Mouse (Mus musculus) liver, embryonic 11.5 days (tissue): ENCODE data around the gene Pigl. TPM values are rescaled to one million over a fixed set of nuclear protein-coding genes. Genes with fewer than 3 reads are reported as not detected.

Source experiments
- ATAC-seq: fragments of 200-750 bp; cut with Nextera tagmentation; replicated peaks from 2 replicates; pipeline ENCODE4 v1.8.0; 2017; ENCODE audit warnings: moderate number of reproducible peaks, mild to moderate bottlenecking, moderate TSS enrichment, moderate library complexity; ENCODE audit not compliant: low FRiP score
- DNase-seq: peaks from one replicate; pipeline ENCODE4 v3.0.0-alpha.2; 2017; ENCODE audit warnings: low spot score
- H3K27ac ChIP-seq: fragments of 300-500 bp; sonication (generic); 2 replicates; pipeline ENCODE4 v1.5.1; 2014; ENCODE audit warnings: mild to moderate bottlenecking, low read depth, low read length, control low read depth
- H3K27me3 ChIP-seq: fragments of 300-500 bp; sonication (generic); replicated peaks from 2 replicates; pipeline ENCODE4 v1.6.1; 2014; ENCODE audit warnings: low read length, mixed read lengths; ENCODE audit not compliant: control insufficient read depth, insufficient read depth
- H3K36me3 ChIP-seq: fragments of 300-500 bp; sonication (generic); 2 replicates; pipeline ENCODE4 v1.6.1; 2014; ENCODE audit warnings: mild to moderate bottlenecking, low read length, moderate library complexity, mixed read lengths; ENCODE audit not compliant: control insufficient read depth, insufficient read depth
- H3K4me1 ChIP-seq: fragments of 300-500 bp; sonication (generic); replicated peaks from 2 replicates; pipeline ENCODE4 v1.6.1; 2014; ENCODE audit warnings: low read length, mixed read lengths; ENCODE audit not compliant: control insufficient read depth, insufficient read depth
- H3K4me2 ChIP-seq: fragments of 300-500 bp; sonication (generic); 2 replicates; pipeline ENCODE4 v1.6.1; 2014; ENCODE audit warnings: mild to moderate bottlenecking, control low read depth, moderate library complexity
- H3K4me3 ChIP-seq: fragments of 300-500 bp; sonication (generic); 2 replicates; pipeline ENCODE4 v1.5.1; 2014; ENCODE audit warnings: low read depth, low read length, control low read depth
- H3K9ac ChIP-seq: fragments of 300-500 bp; sonication (generic); 2 replicates; pipeline ENCODE4 v1.6.1; 2014; ENCODE audit warnings: low read depth, low read length, control low read depth
- H3K9me3 ChIP-seq: fragments of 300-500 bp; sonication (generic); 2 replicates; pipeline ENCODE4 v1.6.1; 2016; ENCODE audit warnings: low read length, inconsistent platforms, mixed read lengths; ENCODE audit not compliant: control insufficient read depth
- WGBS: fragments of 180-500 bp; shearing (Covaris S2); extraction: QIAGEN DNeasy Blood & Tissue Kit; methylation state at CpG from one replicate; pipeline ENCODE4 v1.1.7; 2014; 5-methylcytosine and 5-hydroxymethylcytosine counted together
- polyA plus RNA-seq: library from polyadenylated mRNA; unstranded; fragments of >200 nt; fragmentation: Nextera tagmentation; extraction: Ambion mirVana; gene quantifications from 2 replicates; pipeline ENCODE4 v1.2.1, GENCODE M21; 2014

Pigl gene
- polyA plus RNA-seq, 1 experiment from 2014 or later = 15.7 TPM

DNA sequence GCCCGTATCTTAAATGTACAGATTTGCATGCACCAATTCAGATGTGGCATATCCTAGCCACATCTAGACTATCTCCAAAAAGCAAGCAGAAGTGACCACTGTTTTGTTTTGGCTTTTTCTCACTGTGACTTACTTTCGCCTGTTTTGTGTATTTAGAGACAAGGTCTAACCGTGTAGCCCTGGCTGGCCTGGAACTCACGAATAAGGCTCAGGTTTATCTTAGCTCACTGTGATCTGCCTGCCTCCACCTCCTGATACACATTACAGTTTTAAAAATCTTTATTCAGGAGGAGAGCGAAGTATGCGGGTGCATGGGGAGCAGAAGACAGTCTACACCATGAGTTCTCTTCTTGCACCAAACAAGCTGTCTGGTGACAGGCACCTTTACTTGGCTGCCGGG lies 81.9 kb downstream of the Pigl start:
- no peak overlapping the region for H3K4me3 ChIP-seq
- WGBS = 75% methylated on average over 7 of the region's 7 CpGs
- no peaks in the 10 kb centered on the region for H3K9me3 ChIP-seq
- H3K27me3 ChIP-seq = 0 out of 2 replicates have a peak, but pooled peaks cover 2% of the 10 kb centered on the region
- H3K4me1 ChIP-seq = peaks cover 5% of the 10 kb centered on the region; the same call in 1 of the 2 replicates
- no peak for DNase-seq
- H3K4me2 ChIP-seq = no peak overlapping the region
- H3K9ac ChIP-seq = no peak overlapping the region
- H3K27ac ChIP-seq = no peak overlapping the region
- no peak for ATAC-seq
- H3K36me3 ChIP-seq = no peaks in the 10 kb centered on the region

DNA sequence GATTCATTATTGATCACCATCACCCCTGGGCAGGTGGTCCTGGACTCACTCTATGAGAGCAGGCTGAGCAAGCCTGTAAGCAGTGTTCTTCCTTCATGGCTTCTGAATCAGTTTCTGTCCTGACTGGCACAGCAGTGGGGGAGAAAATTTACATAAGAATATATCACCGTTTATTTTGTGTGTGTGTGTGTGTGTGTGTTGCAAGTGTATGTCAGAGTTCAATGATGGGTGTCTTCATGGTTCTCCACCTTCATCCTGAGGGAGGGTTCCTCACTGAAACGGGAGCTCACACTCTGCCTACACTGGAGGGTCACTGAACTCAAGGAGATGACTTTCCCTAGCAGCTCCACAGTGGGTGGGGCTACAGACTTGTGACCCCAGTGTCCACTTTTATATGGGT lies 82.7 kb downstream of the Pigl start:
- Histone ChIP-seq H3K4me3 (no peak overlapping the region), H3K4me1 (peaks cover 5% of the 10 kb centered on the region; the same call in 1 of the 2 replicates), H3K9me3 (no peaks in the 10 kb centered on the region), H3K36me3 (no peaks in the 10 kb centered on the region), H3K27me3 (0 out of 2 replicates have a peak, but pooled peaks cover 2% of the 10 kb centered on the region), H3K4me2 (no peak overlapping the region), H3K9ac (no peak overlapping the region), H3K27ac (no peak overlapping the region)
- no peak for DNase-seq
- 72% methylated on average over 2 of the region's 2 CpGs for WGBS
- no peak for ATAC-seq

GRCm38 (mm10) chr11:62541581-62541980 lies 83.3 kb downstream of the Pigl start:
- ATAC-seq = no peak

DNA sequence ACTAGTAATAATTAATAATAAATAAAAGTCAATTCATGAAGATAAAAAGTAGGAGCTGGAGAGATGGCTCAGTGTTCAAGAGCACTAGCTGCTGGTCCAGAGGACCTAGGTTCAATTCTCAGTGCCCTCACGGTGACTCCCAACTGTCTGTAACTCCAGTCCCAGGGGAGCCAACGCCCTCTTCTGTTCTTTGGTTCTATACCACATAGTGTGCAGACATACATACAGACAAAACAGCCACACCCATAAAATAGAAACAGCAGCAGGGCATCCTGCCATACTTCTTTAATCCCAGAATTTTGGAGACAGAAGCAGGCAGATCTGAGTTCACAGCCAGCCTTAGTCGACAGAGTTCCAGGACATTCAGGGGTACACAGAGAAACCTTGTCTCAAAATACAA lies 85.7 kb downstream of the Pigl start:
- Histone ChIP-seq H3K9me3 (no peaks in the 10 kb centered on the region), H3K4me2 (no peak overlapping the region), H3K4me1 (0 out of 2 replicates have a peak, but pooled peaks cover 2% of the 10 kb centered on the region), H3K9ac (no peak overlapping the region), H3K36me3 (no peaks in the 10 kb centered on the region), H3K27me3 (0 out of 2 replicates have a peak, but pooled peaks cover 2% of the 10 kb centered on the region), H3K27ac (no peak overlapping the region), H3K4me3 (no peak overlapping the region)
- ATAC-seq (no peak), DNase-seq (no peak)
- WGBS = 84% methylated on average over 3 of the region's 3 CpGs

More at GRCm38 (mm10) chr11:62541581-62541980, 83.3 kb downstream of the Pigl start:
- H3K4me2 ChIP-seq = no peak overlapping the region
- no peak overlapping the region for H3K27ac ChIP-seq
- peaks cover 5% of the 10 kb centered on the region; the same call in 1 of the 2 replicates for H3K4me1 ChIP-seq
- H3K36me3 ChIP-seq = no peaks in the 10 kb centered on the region
- DNase-seq = no peak
- H3K9me3 ChIP-seq = no peaks in the 10 kb centered on the region
- H3K27me3 ChIP-seq = 0 out of 2 replicates have a peak, but pooled peaks cover 2% of the 10 kb centered on the region
- H3K9ac ChIP-seq = no peak overlapping the region
- WGBS = 74% methylated on average over 8 of the region's 8 CpGs
- H3K4me3 ChIP-seq = no peak overlapping the region

- 19% methylated on average over 5 of the region's 5 CpGs for WGBS
- peaks cover 20% of the 10 kb centered on the region for H3K4me1 ChIP-seq
- H3K4me3 ChIP-seq = peak overlapping the region; percentile 67
- peak overlapping the region; percentile 85 for H3K9ac ChIP-seq
- DNase-seq (no peak), ATAC-seq (no peak)
- peak overlapping the region; percentile 87 for H3K4me2 ChIP-seq
- no peaks in the 10 kb centered on the region for H3K9me3 ChIP-seq
- peaks cover 9% of the 10 kb centered on the region for H3K36me3 ChIP-seq
- no peaks in the 10 kb centered on the region for H3K27me3 ChIP-seq
- peak overlapping the region; percentile 91 for H3K27ac ChIP-seq
Observed at GRCm38 (mm10) chr11:62549782-62550181, 91.5 kb downstream of the Pigl start.

- H3K9me3 ChIP-seq = no peaks in the 10 kb centered on the region
- no peak for DNase-seq
Observed at GRCm38 (mm10) chr11:62550227-62550685, 92.0 kb downstream of the Pigl start.

GRCm38 (mm10) chr11:62550727-62551225 lies 92.5 kb downstream of the Pigl start, which contains the start of gene Ubb:
Ubb (plus strand) TSS chr11:62551171.
- H3K9ac ChIP-seq = peak within 1 kb of the TSS; percentile 85
- ATAC-seq (peak; percentile 95), DNase-seq (peak; percentile 94)
- no peaks in the 10 kb centered on the region for H3K27me3 ChIP-seq
- peak within 1 kb of the TSS; percentile 67 for H3K4me3 ChIP-seq
- H3K4me2 ChIP-seq = peak within 1 kb of the TSS; percentile 87
- H3K27ac ChIP-seq = peak within 1 kb of the TSS; percentile 91
- peaks cover 26% of the 10 kb centered on the region for H3K4me1 ChIP-seq
- H3K9me3 ChIP-seq = no peaks in the 10 kb centered on the region
- peaks cover 10% of the 10 kb centered on the region for H3K36me3 ChIP-seq
- under 1% methylated on average over 40 of the region's 40 CpGs for WGBS

More at GRCm38 (mm10) chr11:62550227-62550685, 92.0 kb downstream of the Pigl start:
- peak; percentile 48 for ATAC-seq
- H3K27me3 ChIP-seq = no peaks in the 10 kb centered on the region
- H3K9ac ChIP-seq = peak overlapping the region; percentile 85
- H3K4me2 ChIP-seq = peak overlapping the region; percentile 87
- H3K36me3 ChIP-seq = peaks cover 10% of the 10 kb centered on the region
- H3K4me1 ChIP-seq = peaks cover 24% of the 10 kb centered on the region
- 1% methylated on average over 11 of the region's 11 CpGs for WGBS
- H3K4me3 ChIP-seq = peak overlapping the region; percentile 67
- peak overlapping the region; percentile 91 for H3K27ac ChIP-seq

- H3K9ac ChIP-seq = peak overlapping the region; percentile 85
- under 1% methylated on average over 58 of the region's 58 CpGs for WGBS
- H3K27me3 ChIP-seq = no peaks in the 10 kb centered on the region
- H3K4me3 ChIP-seq = peak overlapping the region; percentile 67
- H3K4me2 ChIP-seq = peak overlapping the region; percentile 87
- ATAC-seq = peak; percentile 86
- DNase-seq = peak; percentile 93
- H3K4me1 ChIP-seq = peaks cover 26% of the 10 kb centered on the region
- peak overlapping the region; percentile 91 for H3K27ac ChIP-seq
- H3K36me3 ChIP-seq = peaks cover 10% of the 10 kb centered on the region
- no peaks in the 10 kb centered on the region for H3K9me3 ChIP-seq
Observed at GRCm38 (mm10) chr11:62551226-62552119, 93.2 kb downstream of the Pigl start.
